Mouse (Mus musculus): ENCODE measurements around the gene Brd7.

DNA sequence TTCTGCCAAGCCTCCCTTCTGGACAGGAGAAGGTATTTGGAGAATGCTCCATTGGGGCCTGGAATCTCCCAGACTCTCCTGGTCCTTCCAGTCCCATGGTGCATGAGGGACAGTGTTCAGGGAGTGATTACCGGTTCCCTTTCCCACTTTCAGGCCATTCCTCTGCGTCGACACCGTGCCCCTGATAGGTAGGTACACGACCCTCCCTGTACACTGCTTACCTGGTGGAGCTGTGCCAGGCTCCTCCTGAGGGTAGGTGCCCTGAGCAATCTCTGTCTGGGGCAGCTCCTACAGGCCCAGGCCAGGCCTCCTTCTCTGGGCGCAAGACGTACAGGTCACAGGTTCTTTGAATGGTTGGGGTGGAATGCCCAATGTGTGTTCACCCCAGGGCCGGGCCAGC is 43.8 kb downstream of the Brd7 start:
- no peak for TF ChIP-seq CTCF (IDR thresholded peaks at IDR 0.05; ENCODE audit: control insufficient read depth, insufficient read depth, insufficient read length)
- TF ChIP-seq CEBPB (IDR thresholded peaks at IDR 0.05; ENCODE audit: low read depth) = no peak
- no peak for TF ChIP-seq MAX (IDR thresholded peaks at IDR 0.05)
- no peak for TF ChIP-seq MYOD1 (IDR thresholded peaks at IDR 0.05; ENCODE audit: control insufficient read depth, insufficient read length, low read depth)
- no peak for TF ChIP-seq USF1 (IDR thresholded peaks at IDR 0.05; ENCODE audit: low read depth)
- no peak for TF ChIP-seq FOSL1 (IDR thresholded peaks at IDR 0.05; ENCODE audit: insufficient read depth, low read length, poor library complexity, severe bottlenecking)
- TF ChIP-seq MYOG (IDR thresholded peaks at IDR 0.05; ENCODE audit: control insufficient read depth, extremely low read depth, insufficient read length) = no peak

Data from C2C12 (cell line).